Mouse (Mus musculus) stomach, embryonic 16.5 days (tissue): ENCODE measurements around the gene Sema5a. TPM values are rescaled to one million over a fixed set of nuclear protein-coding genes. Genes with fewer than 3 reads are reported as not detected.

Source experiments
- ATAC-seq: fragments of 200-750 bp; cut with Nextera tagmentation; 2 replicates; pipeline ENCODE4 v1.8.0; 2017; ENCODE audit warnings: moderate number of reproducible peaks, moderate TSS enrichment; ENCODE audit not compliant: insufficient read depth, low FRiP score
- H3K27ac ChIP-seq: fragments of 300-500 bp; sonication (generic); 2 replicates; pipeline ENCODE4 v1.5.1; 2014; ENCODE audit warnings: low read length
- H3K27me3 ChIP-seq: fragments of 300-500 bp; sonication (generic); 2 replicates; pipeline ENCODE4 v1.6.1; 2014; ENCODE audit warnings: low read length, control low read depth, mixed read lengths; ENCODE audit not compliant: control insufficient read depth, insufficient read depth
- H3K36me3 ChIP-seq: fragments of 300-500 bp; sonication (generic); 2 replicates; pipeline ENCODE4 v1.6.1; 2014; ENCODE audit warnings: low read length; ENCODE audit not compliant: control insufficient read depth, insufficient read depth
- H3K4me1 ChIP-seq: fragments of 300-500 bp; sonication (generic); 2 replicates; pipeline ENCODE4 v1.6.1; 2014; ENCODE audit warnings: low read length, control low read depth, mixed read lengths; ENCODE audit not compliant: control insufficient read depth, insufficient read depth
- H3K4me2 ChIP-seq: fragments of 300-500 bp; sonication (generic); 2 replicates; pipeline ENCODE4 v1.6.1; 2014; ENCODE audit warnings: low read depth, low read length, mixed read lengths
- H3K4me3 ChIP-seq: fragments of 300-500 bp; sonication (generic); replicated peaks from 2 replicates; pipeline ENCODE4 v1.5.1; 2014; ENCODE audit warnings: mild to moderate bottlenecking, low read length
- H3K9ac ChIP-seq: fragments of 300-500 bp; sonication (generic); 2 replicates; pipeline ENCODE4 v1.6.1; 2014; ENCODE audit warnings: low read length
- H3K9me3 ChIP-seq: fragments of 300-500 bp; sonication (generic); replicated peaks from 2 replicates; pipeline ENCODE4 v1.6.1; 2016; ENCODE audit warnings: low read length, control low read depth; ENCODE audit not compliant: control insufficient read depth
- WGBS: fragments of 180-500 bp; shearing (Covaris S2); extraction: QIAGEN DNeasy Blood & Tissue Kit; methylation state at CpG from one replicate; pipeline ENCODE4 v1.1.7; 2014; 5-methylcytosine and 5-hydroxymethylcytosine counted together
- polyA plus RNA-seq: library from polyadenylated mRNA; unstranded; fragments of >200 nt; fragmentation: Nextera tagmentation; extraction: Ambion mirVana; gene quantifications from 2 replicates; pipeline ENCODE4 v1.2.1, GENCODE M21; 2015

Sema5a gene
- polyA plus RNA-seq, 1 experiment from 2014 or later = 18.4 TPM

DNA sequence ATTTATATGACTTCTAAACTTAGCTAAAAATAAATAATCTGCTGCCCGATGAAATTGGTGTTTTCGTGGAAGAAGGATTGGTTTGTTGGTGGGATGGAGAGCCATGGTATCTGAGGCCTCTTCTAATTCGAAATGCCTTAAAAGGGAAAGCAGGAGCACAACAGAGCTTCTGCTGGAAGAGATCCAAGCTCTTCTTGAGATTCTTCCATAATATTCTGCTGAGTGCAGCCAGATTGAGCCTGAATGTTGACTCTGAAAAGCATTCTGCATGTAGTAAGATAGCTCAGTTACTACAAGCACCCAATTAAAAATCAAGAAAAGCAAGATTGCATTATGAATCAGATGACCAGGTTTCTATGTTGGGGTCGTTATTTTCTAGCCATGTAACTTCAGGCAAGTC, 36.8 kb downstream of the Sema5a start:
- H3K4me3 ChIP-seq = no peak overlapping the region
- no peaks in the 10 kb centered on the region for H3K9me3 ChIP-seq
- H3K4me2 ChIP-seq = no peak overlapping the region
- 45% methylated on average over 4 of the region's 4 CpGs for WGBS
- H3K27ac ChIP-seq = peak overlapping the region; percentile 74
- no peaks in the 10 kb centered on the region for H3K36me3 ChIP-seq
- H3K4me1 ChIP-seq = no peaks in the 10 kb centered on the region
- H3K27me3 ChIP-seq = no peaks in the 10 kb centered on the region
- peak; percentile 47; the same call in 1 of the 2 replicates for ATAC-seq
- H3K9ac ChIP-seq = no peak overlapping the region

DNA sequence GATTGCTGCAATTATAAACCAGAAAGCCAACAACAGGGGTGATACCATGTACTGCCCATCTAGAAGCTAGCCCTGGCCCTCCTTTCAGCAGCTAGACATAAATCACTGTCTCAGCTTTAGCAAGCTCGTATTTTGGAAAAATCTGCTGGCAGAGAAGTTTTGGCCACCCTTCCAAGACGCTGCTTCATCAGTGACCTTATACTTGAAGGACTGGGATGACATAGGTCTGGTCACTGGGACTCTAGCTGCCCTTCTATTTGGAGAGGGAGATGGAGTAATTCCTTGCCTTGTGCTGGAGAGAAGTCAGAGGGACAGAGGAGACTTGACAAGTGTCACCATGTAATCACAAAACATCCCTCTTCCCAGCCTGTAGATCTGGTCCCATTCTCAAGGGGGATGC, 40.1 kb downstream of the Sema5a start:
- Histone ChIP-seq H3K4me1 (peaks cover 5% of the 10 kb centered on the region; the same call in 1 of the 2 replicates), H3K9ac (no peak overlapping the region), H3K4me2 (no peak overlapping the region), H3K27ac (no peak overlapping the region), H3K4me3 (no peak overlapping the region), H3K36me3 (no peaks in the 10 kb centered on the region), H3K27me3 (no peaks in the 10 kb centered on the region), H3K9me3 (no peaks in the 10 kb centered on the region)
- 63% methylated on average over 2 of the region's 2 CpGs for WGBS
- ATAC-seq = no peak

DNA sequence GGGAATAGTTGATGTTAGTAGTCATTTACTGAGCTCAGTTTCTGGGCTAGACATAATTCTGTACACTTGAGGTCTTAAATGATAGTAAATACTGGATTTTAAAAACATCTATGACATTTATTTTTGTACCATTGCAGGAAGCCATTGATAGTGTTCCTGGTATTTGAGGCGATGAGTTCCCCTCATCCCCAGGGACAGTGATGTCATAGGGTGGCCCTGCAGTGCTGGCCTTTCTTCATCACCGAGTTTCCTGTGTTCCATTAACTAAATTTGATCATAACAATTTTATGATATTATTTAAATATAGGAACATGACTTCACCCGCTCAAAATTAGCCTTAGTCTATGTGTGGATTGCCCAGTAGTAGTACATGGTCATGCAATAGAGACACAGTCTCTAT, 41.7 kb downstream of the Sema5a start:
- Histone ChIP-seq H3K4me2 (no peak overlapping the region), H3K4me1 (peaks cover 5% of the 10 kb centered on the region; the same call in 1 of the 2 replicates), H3K27ac (no peak overlapping the region), H3K9ac (no peak overlapping the region), H3K9me3 (no peaks in the 10 kb centered on the region), H3K27me3 (no peaks in the 10 kb centered on the region), H3K4me3 (no peak overlapping the region), H3K36me3 (no peaks in the 10 kb centered on the region)
- no peak for ATAC-seq
- WGBS = 71% methylated on average over 3 of the region's 3 CpGs

DNA sequence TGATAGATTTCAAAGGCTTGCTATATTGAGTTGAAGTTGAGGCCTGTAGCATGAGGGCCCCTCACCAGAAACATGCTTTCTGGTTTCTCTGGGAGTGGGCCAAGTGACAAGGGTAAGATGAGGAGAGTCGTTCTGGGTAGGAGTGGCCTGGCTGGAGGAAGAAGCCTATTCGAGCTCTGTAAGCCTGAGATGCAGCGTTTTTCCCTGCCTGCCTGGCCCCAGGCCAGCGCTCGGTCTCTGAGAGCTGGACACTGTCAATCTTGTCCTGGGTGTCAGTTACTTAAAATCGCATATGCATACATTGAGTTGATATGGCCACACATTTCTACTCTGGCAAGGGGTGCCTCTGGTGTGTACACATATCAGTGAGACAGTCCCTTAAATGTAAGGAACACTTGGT, 43.9 kb downstream of the Sema5a start:
- no peaks in the 10 kb centered on the region for H3K9me3 ChIP-seq
- no peak overlapping the region for H3K4me3 ChIP-seq
- no peaks in the 10 kb centered on the region for H3K36me3 ChIP-seq
- H3K27me3 ChIP-seq = no peaks in the 10 kb centered on the region
- WGBS = 25% methylated on average over 6 of the region's 6 CpGs
- H3K4me1 ChIP-seq = peaks cover 5% of the 10 kb centered on the region; the same call in 1 of the 2 replicates
- no peak overlapping the region for H3K9ac ChIP-seq
- peak overlapping the region; percentile 25; the same call in 1 of the 2 replicates for H3K4me2 ChIP-seq
- peak overlapping the region; percentile 70 for H3K27ac ChIP-seq
- ATAC-seq = peak; percentile 82

DNA sequence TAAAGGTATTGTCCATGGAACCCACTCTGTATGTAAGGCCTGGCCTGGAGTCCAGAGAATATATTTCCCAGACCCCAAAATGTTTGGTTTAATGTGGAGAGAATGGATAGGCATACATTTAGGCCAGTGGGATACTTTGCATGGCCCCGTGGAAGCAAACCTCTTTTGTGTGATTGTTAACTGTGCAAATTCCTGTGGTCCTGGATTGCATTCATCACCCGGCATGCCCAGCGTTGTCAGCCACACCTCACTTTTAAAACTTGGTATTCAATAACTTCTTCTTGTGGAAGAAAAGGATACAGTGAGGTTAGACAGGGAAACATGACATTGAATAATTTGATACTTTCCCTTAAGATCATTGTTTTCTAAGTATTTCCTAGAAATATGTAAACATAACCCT, 46.4 kb downstream of the Sema5a start:
- H3K4me3 ChIP-seq = no peak overlapping the region
- no peaks in the 10 kb centered on the region for H3K27me3 ChIP-seq
- H3K9me3 ChIP-seq = no peaks in the 10 kb centered on the region
- no peak overlapping the region for H3K9ac ChIP-seq
- no peak overlapping the region for H3K27ac ChIP-seq
- 48% methylated on average over 3 of the region's 3 CpGs for WGBS
- peaks cover 5% of the 10 kb centered on the region; the same call in 1 of the 2 replicates for H3K4me1 ChIP-seq
- H3K4me2 ChIP-seq = no peak overlapping the region
- H3K36me3 ChIP-seq = no peaks in the 10 kb centered on the region
- no peak for ATAC-seq

DNA sequence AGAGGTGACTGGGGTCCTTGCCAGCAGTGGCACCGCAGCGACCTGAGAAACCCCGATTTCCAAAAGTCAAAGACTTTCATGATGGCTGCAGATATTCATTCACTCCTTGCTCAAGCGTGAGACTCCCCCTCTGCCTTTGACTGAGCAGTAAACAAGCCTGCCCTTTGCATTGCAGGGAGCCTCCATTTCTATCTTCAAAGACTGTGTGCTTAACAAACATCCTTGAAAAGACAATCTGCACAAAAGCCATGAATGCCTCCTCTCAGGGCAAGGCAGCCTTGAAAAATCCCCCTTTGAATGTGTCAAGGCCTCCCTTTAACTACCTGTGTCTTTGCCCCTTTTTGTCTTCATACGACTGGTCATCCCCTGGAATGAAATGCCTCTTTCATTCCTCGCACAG, 51.9 kb downstream of the Sema5a start:
- Histone ChIP-seq H3K9me3 (no peaks in the 10 kb centered on the region), H3K36me3 (no peaks in the 10 kb centered on the region), H3K4me1 (no peaks in the 10 kb centered on the region), H3K27me3 (no peaks in the 10 kb centered on the region), H3K4me3 (no peak overlapping the region), H3K27ac (no peak overlapping the region), H3K9ac (no peak overlapping the region), H3K4me2 (no peak overlapping the region)
- WGBS = 56% methylated on average over 6 of the region's 6 CpGs
- ATAC-seq = no peak

DNA sequence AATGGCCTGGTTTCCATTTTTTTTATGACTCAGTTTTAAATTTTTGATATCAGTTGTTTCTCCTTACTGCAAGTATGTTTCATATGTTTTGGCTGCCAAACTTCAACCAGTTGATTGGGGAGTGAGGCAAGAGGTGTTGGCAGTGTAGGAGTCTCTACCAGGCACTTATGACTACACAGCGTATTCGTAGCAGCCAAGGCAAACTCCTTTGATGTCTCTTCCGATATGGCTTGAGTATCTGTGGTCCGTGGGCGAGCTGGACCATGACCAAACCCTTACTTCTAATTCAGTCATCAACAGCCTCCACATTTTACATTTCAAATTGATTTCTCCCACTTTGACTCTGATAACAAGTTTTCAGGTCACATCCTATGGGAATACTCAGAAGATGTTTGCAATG, 52.7 kb downstream of the Sema5a start:
- ATAC-seq = no peak
- no peaks in the 10 kb centered on the region for H3K36me3 ChIP-seq
- 83% methylated on average over 5 of the region's 5 CpGs for WGBS
- H3K4me3 ChIP-seq = no peak overlapping the region
- H3K9ac ChIP-seq = no peak overlapping the region
- no peak overlapping the region for H3K4me2 ChIP-seq
- H3K27me3 ChIP-seq = no peaks in the 10 kb centered on the region
- H3K4me1 ChIP-seq = no peaks in the 10 kb centered on the region
- H3K27ac ChIP-seq = no peak overlapping the region
- no peaks in the 10 kb centered on the region for H3K9me3 ChIP-seq

DNA sequence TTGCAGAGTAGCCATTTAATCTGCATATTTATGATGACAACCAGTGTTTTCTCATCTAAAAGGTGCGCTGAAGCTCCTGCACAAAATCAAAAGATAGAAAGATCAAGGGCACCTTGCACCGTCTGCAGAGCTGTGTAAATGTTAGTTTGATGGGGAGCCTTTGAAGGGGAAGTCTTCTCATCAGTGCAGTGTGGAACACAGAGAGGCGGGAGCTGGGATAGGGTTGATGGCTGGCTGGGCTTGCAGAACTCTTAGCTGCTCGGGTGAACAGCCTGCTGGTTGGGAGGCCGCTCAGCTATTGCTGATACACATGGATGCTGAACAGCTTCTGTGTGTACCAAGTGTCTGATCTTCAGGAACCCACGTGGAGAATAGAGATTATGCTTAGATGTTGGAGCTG, 53.9 kb downstream of the Sema5a start:
- Histone ChIP-seq H3K27ac (no peak overlapping the region), H3K9me3 (no peaks in the 10 kb centered on the region), H3K4me1 (no peaks in the 10 kb centered on the region), H3K36me3 (no peaks in the 10 kb centered on the region), H3K4me2 (no peak overlapping the region), H3K9ac (no peak overlapping the region), H3K27me3 (no peaks in the 10 kb centered on the region), H3K4me3 (no peak overlapping the region)
- WGBS = 63% methylated on average over 6 of the region's 6 CpGs
- no peak for ATAC-seq

DNA sequence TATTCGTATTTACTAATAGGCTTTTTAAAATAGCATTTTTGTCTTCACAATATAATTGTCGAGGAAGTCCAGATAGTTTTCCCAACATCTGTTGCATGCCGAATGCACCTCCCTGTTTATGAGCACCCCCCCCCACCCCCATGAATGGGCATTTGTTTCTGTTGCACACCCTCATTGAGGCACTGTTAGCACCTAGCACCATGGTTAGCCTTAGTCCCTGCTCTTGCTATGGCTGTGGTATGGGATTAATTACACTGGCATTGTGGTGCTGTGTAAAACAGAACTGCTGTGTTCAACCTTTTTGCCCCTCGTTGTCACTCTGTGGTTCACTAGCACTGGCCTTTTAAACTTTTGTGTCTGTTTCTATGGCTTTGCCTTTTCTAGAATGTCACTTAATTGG, 56.4 kb downstream of the Sema5a start:
- no peak for ATAC-seq
- no peak overlapping the region for H3K27ac ChIP-seq
- WGBS = 92% methylated on average over 4 of the region's 4 CpGs
- no peaks in the 10 kb centered on the region for H3K4me1 ChIP-seq
- no peak overlapping the region for H3K4me3 ChIP-seq
- no peak overlapping the region for H3K9ac ChIP-seq
- H3K36me3 ChIP-seq = no peaks in the 10 kb centered on the region
- no peak overlapping the region for H3K4me2 ChIP-seq
- no peaks in the 10 kb centered on the region for H3K27me3 ChIP-seq
- H3K9me3 ChIP-seq = no peaks in the 10 kb centered on the region
